Comparison of ENCODE assay signal across 8 mouse cellular contexts in the genomic region with DNA sequence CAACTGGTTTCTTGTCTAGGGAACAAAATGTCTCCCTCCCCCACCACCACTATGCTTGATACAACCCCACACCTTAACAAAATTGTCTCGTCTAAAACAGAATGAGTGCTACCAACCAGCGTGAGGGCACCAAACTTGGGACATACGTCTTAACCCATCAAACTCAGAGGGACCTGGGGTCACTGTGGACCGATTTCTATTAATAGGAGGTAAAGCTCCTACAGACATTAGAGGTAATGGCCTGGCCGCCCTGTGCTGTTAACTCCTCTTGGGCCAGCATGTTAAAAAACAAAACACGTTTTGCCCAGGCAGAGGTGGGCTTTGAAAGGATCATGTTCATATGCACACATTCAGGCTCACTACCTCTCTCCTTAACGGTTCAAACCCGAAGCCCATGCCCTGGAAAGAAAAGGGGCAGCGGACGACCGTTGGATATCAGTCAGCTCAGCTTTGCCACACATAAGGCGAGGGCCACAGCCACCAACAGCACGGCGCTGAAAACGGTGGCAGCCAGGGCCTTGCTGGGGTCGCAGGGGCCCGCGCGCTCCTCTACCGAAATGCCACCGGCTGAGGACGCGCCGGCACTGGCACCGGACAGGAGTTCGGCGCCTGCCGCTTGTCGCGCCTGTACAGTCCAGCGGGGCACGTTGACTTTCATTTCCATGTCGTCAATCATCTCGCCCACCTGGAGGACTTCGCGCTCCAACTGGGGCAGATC. TPM values are rescaled to one million over a fixed set of nuclear protein-coding genes. Genes with fewer than 3 reads are reported as not detected.
A peak's percentile ranks its signal among the peaks of the same experiment; 100 is the strongest.
DNase-seq lines count a peak whose midpoint lies in the region; ATAC-seq lines count a peak whose summit lies in the region.
"Had no signal": no experiment of that assay in that cellular context is flagged by ENCODE, and none has a peak within 500 bp of the region (broad histone marks: within the 10 kb centered on the region; RNA-seq: fewer than 3 reads in every experiment).

No protein-coding gene starts in this region.

- H3K27me3 ChIP-seq in megakaryocyte, embryonic 14.5 days (replicated peaks): peaks cover 50% of the 10 kb centered on the region
- peaks cover 35% of the 10 kb centered on the region for H3K27me3 ChIP-seq in forebrain, embryonic 15.5 days
- peaks cover 28% of the 10 kb centered on the region for H3K27me3 ChIP-seq in limb, embryonic 15.5 days
- peaks cover 23% of the 10 kb centered on the region for H3K27me3 ChIP-seq in stomach, embryonic 16.5 days (ENCODE audit: control insufficient read depth, insufficient read depth, low read length)

- peak overlapping the region; percentile 51 for H3K9ac ChIP-seq in forebrain, embryonic 15.5 days (replicated peaks)
- H3K9ac ChIP-seq in limb, embryonic 15.5 days: peak overlapping the region; percentile 27
- peak overlapping the region; percentile 71 for H3K9ac ChIP-seq in stomach, embryonic 16.5 days (ENCODE audit: low read length)

- WGBS in forebrain, embryonic 15.5 days: 6% methylated on average over 36 of the region's 36 CpGs
- 6% methylated on average over 36 of the region's 36 CpGs for WGBS in limb, embryonic 15.5 days
- WGBS in stomach, embryonic 16.5 days: 5% methylated on average over 36 of the region's 36 CpGs

- no peak for DNase-seq in T-cell, adult 2 months (ENCODE audit: low spot score)
- DNase-seq in Muller cell, postnatal 12 days (ENCODE audit: inconsistent ontology term): no peak
- DNase-seq: left cerebral cortex, postnatal 4 days had no signal

- H3K36me3 ChIP-seq in megakaryocyte, embryonic 14.5 days (replicated peaks; ENCODE audit: low read length): no peaks in the 10 kb centered on the region
- H3K36me3 ChIP-seq in forebrain, embryonic 15.5 days: no peaks in the 10 kb centered on the region
- H3K36me3 ChIP-seq in limb, embryonic 15.5 days: no peaks in the 10 kb centered on the region
- H3K36me3 ChIP-seq in stomach, embryonic 16.5 days (ENCODE audit: control insufficient read depth, insufficient read depth, low read length): no peaks in the 10 kb centered on the region

- no peak overlapping the region for H3K27ac ChIP-seq in forebrain, embryonic 15.5 days (replicated peaks)
- no peak overlapping the region for H3K27ac ChIP-seq in limb, embryonic 15.5 days
- H3K27ac ChIP-seq in stomach, embryonic 16.5 days (ENCODE audit: low read length): no peak overlapping the region

- H3K4me2 ChIP-seq in forebrain, embryonic 15.5 days (replicated peaks): peak overlapping the region; percentile 100
- peak overlapping the region; percentile 100 for H3K4me2 ChIP-seq in limb, embryonic 15.5 days
- H3K4me2 ChIP-seq in stomach, embryonic 16.5 days (ENCODE audit: low read depth, low read length): peak overlapping the region; percentile 100

- peaks cover 46% of the 10 kb centered on the region for H3K4me1 ChIP-seq in megakaryocyte, embryonic 14.5 days
- H3K4me1 ChIP-seq in forebrain, embryonic 15.5 days: peaks cover 25% of the 10 kb centered on the region
- H3K4me1 ChIP-seq in limb, embryonic 15.5 days: peaks cover 44% of the 10 kb centered on the region
- peaks cover 22% of the 10 kb centered on the region for H3K4me1 ChIP-seq in stomach, embryonic 16.5 days (ENCODE audit: control insufficient read depth, insufficient read depth, low read length)

- peak overlapping the region; percentile 93 for H3K4me3 ChIP-seq in megakaryocyte, embryonic 14.5 days (replicated peaks)
- peak overlapping the region; percentile 83 for H3K4me3 ChIP-seq in forebrain, embryonic 15.5 days
- peak overlapping the region; percentile 65 for H3K4me3 ChIP-seq in limb, embryonic 15.5 days
- peak overlapping the region; percentile 62 for H3K4me3 ChIP-seq in stomach, embryonic 16.5 days (replicated peaks; ENCODE audit: low read length)

- H3K9me3 ChIP-seq in megakaryocyte, embryonic 14.5 days: peaks cover 8% of the 10 kb centered on the region
- no peaks in the 10 kb centered on the region for H3K9me3 ChIP-seq in forebrain, embryonic 15.5 days
- no peaks in the 10 kb centered on the region for H3K9me3 ChIP-seq in limb, embryonic 15.5 days
- H3K9me3 ChIP-seq in stomach, embryonic 16.5 days (replicated peaks; ENCODE audit: control insufficient read depth, low read length): no peaks in the 10 kb centered on the region

- ATAC-seq in megakaryocyte, adult 5-6 weeks (ENCODE audit: poor library complexity, severe bottlenecking): no peak
- no peak for ATAC-seq in forebrain, embryonic 15.5 days (replicated peaks)
- ATAC-seq in limb, embryonic 15.5 days (ENCODE audit: insufficient number of reproducible peaks, low FRiP score, low TSS enrichment, low read depth): no peak
- ATAC-seq in stomach, embryonic 16.5 days (ENCODE audit: insufficient read depth, low FRiP score): no peak

RNA-seq across cellular contexts. Expression of a gene that starts 1.2 kb away (rescaled TPM):
- polyA plus RNA-seq in megakaryocyte, embryonic 14.5 days (2012; ENCODE audit: insufficient read depth, low replicate concordance): 0.03 TPM in 1 of 2 replicates, not detected in the other
- total RNA-seq in megakaryocyte, adult 5-6 weeks (2015): 0.09 TPM in 1 of 2 replicates, not detected in the other
- total RNA-seq in megakaryocyte, adult 5-6 weeks (2017): 0.04 and 0.11 TPM in 2 replicates
- 0.08 and 0.10 TPM in 2 replicates for polyA plus RNA-seq in forebrain, embryonic 15.5 days (2015; fragmentation: Nextera tagmentation; extraction: Ambion mirVana)
- 0.52 and 0.63 TPM in 2 replicates for polyA plus RNA-seq in limb, embryonic 15.5 days (2015; fragmentation: Nextera tagmentation; extraction: Ambion mirVana)
- polyA plus RNA-seq in stomach, embryonic 16.5 days (2015; fragmentation: Nextera tagmentation; extraction: Ambion mirVana): 0.08 and 0.24 TPM in 2 replicates

RNA-seq across cellular contexts. Expression of a gene that starts 1.8 kb away (rescaled TPM):
- 8.0 and 33.7 TPM in 2 replicates for polyA plus RNA-seq in megakaryocyte, embryonic 14.5 days (2012; ENCODE audit: insufficient read depth, low replicate concordance)
- 11.6 and 16.8 TPM in 2 replicates for total RNA-seq in megakaryocyte, adult 5-6 weeks (2015)
- 17.0 and 21.4 TPM in 2 replicates for total RNA-seq in megakaryocyte, adult 5-6 weeks (2017)
- 30.1 and 32.0 TPM in 2 replicates for polyA plus RNA-seq in forebrain, embryonic 15.5 days (2015; fragmentation: Nextera tagmentation; extraction: Ambion mirVana)
- 54.4 and 55.0 TPM in 2 replicates for polyA plus RNA-seq in limb, embryonic 15.5 days (2015; fragmentation: Nextera tagmentation; extraction: Ambion mirVana)
- 38.0 and 41.3 TPM in 2 replicates for polyA plus RNA-seq in stomach, embryonic 16.5 days (2015; fragmentation: Nextera tagmentation; extraction: Ambion mirVana)

RNA-seq across cellular contexts. Expression of a gene that starts 28.1 kb away (rescaled TPM):
- polyA plus RNA-seq in megakaryocyte, embryonic 14.5 days (2012; ENCODE audit: insufficient read depth, low replicate concordance): 5.3 and 9.6 TPM in 2 replicates
- 39.6 and 46.4 TPM in 2 replicates for total RNA-seq in megakaryocyte, adult 5-6 weeks (2015)
- 21.1 and 22.2 TPM in 2 replicates for total RNA-seq in megakaryocyte, adult 5-6 weeks (2017)
- 97.4 and 97.5 TPM in 2 replicates for polyA plus RNA-seq in forebrain, embryonic 15.5 days (2015; fragmentation: Nextera tagmentation; extraction: Ambion mirVana)
- 47.5 and 49.3 TPM in 2 replicates for polyA plus RNA-seq in limb, embryonic 15.5 days (2015; fragmentation: Nextera tagmentation; extraction: Ambion mirVana)
- 66.4 and 66.8 TPM in 2 replicates for polyA plus RNA-seq in stomach, embryonic 16.5 days (2015; fragmentation: Nextera tagmentation; extraction: Ambion mirVana)

RNA-seq across cellular contexts. Expression of a gene that starts 46.7 kb away (rescaled TPM):
- 0.12 TPM in 1 of 2 replicates, not detected in the other for polyA plus RNA-seq in megakaryocyte, embryonic 14.5 days (2012; ENCODE audit: insufficient read depth, low replicate concordance)
- total RNA-seq in megakaryocyte, adult 5-6 weeks (2015): not detected in 2 replicates
- total RNA-seq in megakaryocyte, adult 5-6 weeks (2017): not detected in 2 replicates
- polyA plus RNA-seq in forebrain, embryonic 15.5 days (2015; fragmentation: Nextera tagmentation; extraction: Ambion mirVana): 0.43 and 0.51 TPM in 2 replicates
- 0.19 and 0.36 TPM in 2 replicates for polyA plus RNA-seq in limb, embryonic 15.5 days (2015; fragmentation: Nextera tagmentation; extraction: Ambion mirVana)
- 0.35 and 0.37 TPM in 2 replicates for polyA plus RNA-seq in stomach, embryonic 16.5 days (2015; fragmentation: Nextera tagmentation; extraction: Ambion mirVana)
